Mouse (Mus musculus) neural tube, embryonic 12.5 days (tissue): Measurements from ENCODE around the gene Ugt2b37. TPM values are rescaled to one million over a fixed set of nuclear protein-coding genes. Genes with fewer than 3 reads are reported as not detected.
"Not testable (repeated sequence)": the region's sequence is repeated elsewhere in the genome, so short reads cannot be mapped to it uniquely, and the experiment has no call there.

Experiments used
- ATAC-seq: fragments of 200-750 bp; cut with Nextera tagmentation; 2 replicates; pipeline ENCODE4 v1.8.0; 2017; ENCODE audit warnings: low read depth, mild to moderate bottlenecking, moderate TSS enrichment, moderate library complexity; ENCODE audit not compliant: low FRiP score
- H3K27ac ChIP-seq: fragments of 300-500 bp; sonication (generic); 2 replicates; pipeline ENCODE4 v1.5.1; 2016
- H3K27me3 ChIP-seq: fragments of 300-500 bp; sonication (generic); replicated peaks from 2 replicates; pipeline ENCODE4 v1.6.1; 2016; ENCODE audit warnings: mild to moderate bottlenecking
- H3K36me3 ChIP-seq: fragments of 300-500 bp; sonication (generic); 2 replicates; pipeline ENCODE4 v1.6.1; 2016; ENCODE audit warnings: mild to moderate bottlenecking
- H3K4me1 ChIP-seq: fragments of 300-500 bp; sonication (generic); 2 replicates; pipeline ENCODE4 v1.6.1; 2016
- H3K4me2 ChIP-seq: fragments of 300-500 bp; sonication (generic); replicated peaks from 2 replicates; pipeline ENCODE4 v1.6.1; 2016; ENCODE audit warnings: mild to moderate bottlenecking
- H3K4me3 ChIP-seq: fragments of 300-500 bp; sonication (generic); 2 replicates; pipeline ENCODE4 v1.5.1; 2016
- H3K9ac ChIP-seq: fragments of 300-500 bp; sonication (generic); 2 replicates; pipeline ENCODE4 v1.6.1; 2016; ENCODE audit warnings: mild to moderate bottlenecking
- H3K9me3 ChIP-seq: fragments of 300-500 bp; sonication (generic); 2 replicates; pipeline ENCODE4 v1.6.1; 2016; ENCODE audit warnings: mild to moderate bottlenecking
- WGBS: fragments of 180-500 bp; shearing (Covaris S2); methylation state at CpG from one replicate; pipeline ENCODE4 v1.1.7; 2016; 5-methylcytosine and 5-hydroxymethylcytosine counted together
- polyA plus RNA-seq: library from polyadenylated mRNA; unstranded; fragments of >200 nt; fragmentation: Nextera tagmentation; extraction: Ambion mirVana; gene quantifications from 2 replicates; pipeline ENCODE4 v1.2.1, GENCODE M21; 2016

Gene Ugt2b37
- not detected in 2 replicates for polyA plus RNA-seq

DNA sequence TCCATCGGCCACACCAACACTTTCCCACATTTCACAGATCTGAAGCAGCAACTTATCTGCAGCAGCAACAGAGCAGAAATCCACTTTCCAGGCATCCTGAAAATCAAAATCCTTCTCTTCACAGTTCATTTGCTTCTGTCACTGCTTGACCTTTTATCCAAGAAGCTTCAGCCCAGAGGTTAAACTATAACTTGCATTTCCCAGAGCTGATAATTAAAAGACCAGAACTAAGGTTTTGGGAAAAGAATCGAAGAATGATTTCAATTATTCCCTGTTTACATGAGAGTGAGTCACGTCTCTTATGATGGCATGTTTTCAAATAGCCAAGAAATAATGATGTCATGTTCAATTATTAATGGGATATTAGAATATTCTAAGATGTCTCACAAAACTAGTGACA, at the start of gene Ugt2b37:
Gene Ugt2b37, minus strand, starts transcription at position 129 of the 400 bp plus-strand sequence.
- H3K9ac ChIP-seq, H3K4me2 ChIP-seq, H3K27ac ChIP-seq, H3K4me3 ChIP-seq, H3K9me3 ChIP-seq, H3K36me3 ChIP-seq, H3K27me3 ChIP-seq, H3K4me1 ChIP-seq, ATAC-seq: not testable (repeated sequence)
- 82% methylated on average over 3 of the region's 3 CpGs for WGBS

DNA sequence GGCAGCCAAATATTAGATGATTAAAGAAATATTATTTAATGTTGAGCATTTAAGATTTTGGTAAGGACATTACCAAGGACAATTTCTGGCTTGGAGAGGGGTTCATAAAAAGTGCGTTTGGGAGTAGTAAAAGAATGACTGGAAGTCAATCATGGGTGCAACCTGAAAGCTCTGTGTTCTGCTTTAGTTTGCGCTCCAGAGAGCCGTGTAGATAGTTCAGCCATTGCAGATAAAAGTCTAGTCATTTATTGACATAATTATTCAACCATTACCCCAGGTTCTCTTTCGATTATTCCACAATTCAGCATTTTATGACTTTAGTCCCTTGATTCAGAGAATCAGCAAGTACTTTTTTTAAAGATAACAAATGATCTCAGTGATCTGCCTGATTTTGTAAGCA, 31.6 kb upstream of the Ugt2b37 start:
- not testable (repeated sequence) for H3K4me3 ChIP-seq, H3K9me3 ChIP-seq, H3K4me2 ChIP-seq, ATAC-seq, H3K4me1 ChIP-seq, H3K36me3 ChIP-seq, H3K27me3 ChIP-seq, H3K27ac ChIP-seq, H3K9ac ChIP-seq
- 84% methylated on average over 4 of the region's 4 CpGs for WGBS

DNA sequence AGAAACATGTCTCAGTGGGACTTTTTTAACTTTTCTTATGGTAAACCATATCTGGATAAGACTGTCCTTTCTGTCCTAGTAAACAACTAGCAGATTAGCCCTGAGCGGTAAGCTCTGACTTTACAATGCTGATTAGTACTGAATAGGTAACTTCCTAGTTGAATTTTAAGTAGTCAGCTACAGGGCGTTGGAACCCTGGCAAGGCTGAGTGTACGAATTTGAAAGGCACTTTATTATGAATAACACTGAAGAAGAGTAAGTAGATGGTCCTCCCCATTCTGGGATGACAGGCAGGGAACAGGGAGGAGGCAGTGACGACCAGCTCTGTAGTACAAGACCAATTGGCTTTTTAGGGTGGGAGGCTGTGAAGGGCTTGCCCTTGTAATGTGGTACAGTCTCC, 21.4 kb upstream of the Ugt2b37 start:
- not testable (repeated sequence) for H3K4me1 ChIP-seq, H3K27ac ChIP-seq, H3K4me3 ChIP-seq, H3K4me2 ChIP-seq, H3K9ac ChIP-seq, H3K9me3 ChIP-seq, H3K36me3 ChIP-seq, H3K27me3 ChIP-seq, ATAC-seq
- WGBS = 88% methylated on average over 4 of the region's 4 CpGs

DNA sequence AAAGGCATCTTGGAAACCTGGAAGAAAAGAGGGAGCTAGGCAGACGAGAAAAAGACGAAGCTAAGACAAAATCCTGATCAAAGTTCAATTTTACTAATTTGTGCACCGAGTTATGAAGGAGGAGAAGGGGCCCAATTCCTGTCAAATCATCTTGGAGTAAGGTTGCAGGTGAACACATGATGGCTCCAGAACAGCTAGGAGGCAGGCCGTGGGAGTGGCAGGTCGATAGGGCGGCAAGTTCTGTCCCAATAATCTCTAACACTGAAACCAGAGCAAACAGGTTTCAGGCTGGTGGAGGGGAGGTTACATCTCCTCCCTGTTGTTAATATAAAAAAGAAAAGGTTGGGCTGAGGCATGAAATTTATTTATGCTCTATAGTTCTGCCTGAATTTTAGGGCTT, 21.0 kb upstream of the Ugt2b37 start:
- Histone ChIP-seq H3K9me3 (no peaks in the 10 kb centered on the region), H3K4me2 (no peak overlapping the region), H3K9ac (no peak overlapping the region), H3K36me3 (no peaks in the 10 kb centered on the region), H3K4me1 (no peaks in the 10 kb centered on the region), H3K4me3 (no peak overlapping the region), H3K27ac (no peak overlapping the region), H3K27me3 (no peaks in the 10 kb centered on the region)
- no peak for ATAC-seq
- 88% methylated on average over 6 of the region's 6 CpGs for WGBS

DNA sequence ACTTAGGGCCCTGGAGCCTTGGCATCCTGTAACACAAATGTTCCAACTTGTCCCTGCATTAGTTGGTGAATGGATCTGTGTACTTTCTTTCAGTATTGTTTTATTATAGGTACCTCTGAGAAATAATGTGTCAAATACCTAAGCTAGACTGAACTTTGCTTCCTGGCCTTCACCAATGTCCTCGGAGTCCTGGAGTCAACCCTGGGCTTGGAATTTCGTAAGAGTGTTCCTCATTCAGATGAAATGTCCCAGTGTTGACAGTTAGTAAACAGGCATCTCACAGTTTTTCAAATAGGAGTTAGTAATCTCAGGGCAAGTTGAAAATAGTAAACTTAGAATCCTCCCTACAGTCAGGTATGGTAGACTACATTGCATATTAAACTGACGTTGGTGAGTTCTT, 1.2 kb upstream of the Ugt2b37 start:
- Histone ChIP-seq H3K4me3 (no peak overlapping the region), H3K9ac (no peak overlapping the region), H3K4me1 (no peaks in the 10 kb centered on the region), H3K4me2 (no peak overlapping the region), H3K27me3 (no peaks in the 10 kb centered on the region), H3K9me3 (no peaks in the 10 kb centered on the region), H3K27ac (no peak overlapping the region), H3K36me3 (no peaks in the 10 kb centered on the region)
- WGBS = 84% methylated on average over 3 of the region's 3 CpGs
- ATAC-seq = no peak

DNA sequence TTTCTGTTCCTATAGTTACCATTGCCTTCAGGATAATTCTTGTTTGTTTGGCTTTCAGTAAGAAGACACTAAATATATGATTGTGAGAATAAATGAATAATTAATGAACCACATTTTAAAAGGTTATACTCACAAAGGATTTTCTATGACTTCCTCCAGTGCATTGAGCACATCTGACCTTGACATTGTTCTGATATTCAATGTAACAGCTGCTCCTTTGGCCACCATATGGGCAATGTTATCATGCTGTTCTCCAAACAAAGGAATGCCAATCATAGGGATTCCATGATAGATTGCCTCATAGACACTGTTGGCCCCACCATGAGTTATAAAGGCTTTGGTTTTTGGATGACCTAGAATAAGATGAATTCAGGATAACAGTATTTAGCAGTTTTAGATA, 12.5 kb downstream of the Ugt2b37 start:
- not testable (repeated sequence) for H3K36me3 ChIP-seq, ATAC-seq, H3K9ac ChIP-seq, H3K27me3 ChIP-seq, H3K4me1 ChIP-seq, H3K4me2 ChIP-seq, H3K4me3 ChIP-seq, H3K9me3 ChIP-seq, H3K27ac ChIP-seq

DNA sequence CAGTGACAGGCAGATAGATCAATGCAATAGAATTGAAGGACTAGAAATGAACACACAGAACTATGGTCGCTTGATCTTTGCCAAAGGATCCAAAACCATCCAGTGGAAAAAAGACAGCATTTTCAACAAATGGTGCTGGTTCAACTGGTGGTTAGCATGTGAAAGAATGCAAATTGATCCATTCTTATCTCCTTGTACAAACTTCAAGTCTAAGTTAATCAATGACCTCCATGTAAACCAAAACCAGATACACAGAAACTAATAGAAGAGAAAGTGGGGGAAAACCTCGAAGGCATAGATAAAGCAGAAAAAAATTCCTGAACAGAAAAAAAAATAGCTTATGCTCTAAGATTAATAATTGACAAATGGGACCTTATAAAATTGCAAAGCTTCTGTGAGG, 58.2 kb downstream of the Ugt2b37 start:
- H3K9ac ChIP-seq, H3K36me3 ChIP-seq, H3K4me3 ChIP-seq, H3K27ac ChIP-seq, H3K9me3 ChIP-seq, H3K4me2 ChIP-seq, ATAC-seq, H3K4me1 ChIP-seq, H3K27me3 ChIP-seq: not testable (repeated sequence)
- WGBS = 72% methylated on average over 2 of the region's 2 CpGs

Other genes starting within 250 kb of the Ugt2b37 start
- not detected in 2 replicates for gene Ugt2b36, start 162.2 kb downstream of the Ugt2b37 start, polyA plus RNA-seq
- gene Ugt2b5, start 114.5 kb downstream of the Ugt2b37 start, polyA plus RNA-seq = not detected in 2 replicates
- not detected in 2 replicates for gene Ugt2a3, start 82.4 kb upstream of the Ugt2b37 start, polyA plus RNA-seq
- gene Ugt2b38, start 169.4 kb upstream of the Ugt2b37 start, polyA plus RNA-seq = not detected in 2 replicates
- not detected in 2 replicates for gene Ugt2a2, start 227.5 kb upstream of the Ugt2b37 start, polyA plus RNA-seq
- gene Gm43638, start 232.0 kb upstream of the Ugt2b37 start, polyA plus RNA-seq = not detected in 2 replicates
- gene Ugt2a1, start 236.1 kb upstream of the Ugt2b37 start, polyA plus RNA-seq = not detected in 2 replicates